Mouse (Mus musculus) heart, adult 2 months (tissue): ENCODE measurements around the gene Ptprm. TPM values are rescaled to one million over a fixed set of nuclear protein-coding genes. Genes with fewer than 3 reads are reported as not detected.

Experiments
- DNase-seq, 2 experiments: peaks; one replicate each; pipeline ENCODE4 v3.0.0; 2021
- H3K27ac ChIP-seq: fragments of 200-600 bp; 2 replicates; pipeline ENCODE4 v1.8.1; 2022
- H3K27me3 ChIP-seq: fragments of 200-500 bp; 2 replicates; pipeline ENCODE4 v1.6.1; 2012; ENCODE audit warnings: mild to moderate bottlenecking, low read length, inconsistent platforms, mixed read lengths; ENCODE audit not compliant: control insufficient read depth, insufficient read depth
- H3K36me3 ChIP-seq: fragments of 200-500 bp; 2 replicates; pipeline ENCODE4 v1.6.1; 2012; ENCODE audit warnings: low read length, inconsistent platforms; ENCODE audit not compliant: control insufficient read depth, insufficient read depth
- H3K4me1 ChIP-seq: fragments of 200-500 bp; 2 replicates; pipeline ENCODE4 v1.6.1; 2011; ENCODE audit warnings: low read length; ENCODE audit not compliant: control insufficient read depth, insufficient read depth
- H3K4me3 ChIP-seq: fragments of 200-600 bp; 2 replicates; pipeline ENCODE4 v1.8.1; 2022
- H3K79me2 ChIP-seq: fragments of 200-500 bp; replicated peaks from 2 replicates; pipeline ENCODE4 v1.6.1; 2012; ENCODE audit warnings: mild to moderate bottlenecking, inconsistent platforms, low read length, moderate library complexity, mixed read lengths; ENCODE audit not compliant: control insufficient read depth, insufficient read depth
- H3K9ac ChIP-seq: fragments of 200-500 bp; 2 replicates; pipeline ENCODE4 v1.6.1; 2012; ENCODE audit warnings: low read depth, mild to moderate bottlenecking, control low read depth, inconsistent platforms, low read length, mixed read lengths
- CTCF ChIP-seq: fragments of 200-600 bp; IDR thresholded peaks from 2 replicates; pipeline ENCODE4 v1.8.1; 2022; ENCODE audit warnings: antibody characterized with exemption, mild to moderate bottlenecking, moderate library complexity
- EP300 ChIP-seq: fragments of 200-500 bp; IDR thresholded peaks from 2 replicates; pipeline ENCODE4 v1.6.1; 2011; ENCODE audit warnings: low read depth, low read length, control low read depth; ENCODE audit not compliant: insufficient read depth
- POLR2A ChIP-seq: fragments of 200-500 bp; IDR thresholded peaks from 2 replicates; pipeline ENCODE4 v1.6.1; 2011; ENCODE audit warnings: mild to moderate bottlenecking, low read depth, low read length, control low read depth; ENCODE audit not compliant: insufficient read depth
- WGBS: fragments of 180-500 bp; shearing (Covaris S2); methylation state at CpG from one replicate; pipeline ENCODE4 v1.1.7; 2018; 5-methylcytosine and 5-hydroxymethylcytosine counted together
- intact Hi-C: fragments of 180-260 bp; cut with DNase I; formaldehyde crosslinking; loops from one replicate; pipeline ENCODE4 v1.15.1; 2025
- polyA plus RNA-seq: library from polyadenylated mRNA; depleted of rRNA; stranded (reverse); fragments of >200 nt; gene quantifications from 2 replicates; pipeline ENCODE4 v1.2.3, GENCODE M21; 2012
- total RNA-seq, 2 experiments: library from RNA; stranded (reverse); gene quantifications; 2 replicates each; pipeline ENCODE4 v1.2.3; 2021

Ptprm gene
- total and polyA plus RNA-seq, 3 experiments = 34.6 to 88.5 (median 78.9) TPM

DNA sequence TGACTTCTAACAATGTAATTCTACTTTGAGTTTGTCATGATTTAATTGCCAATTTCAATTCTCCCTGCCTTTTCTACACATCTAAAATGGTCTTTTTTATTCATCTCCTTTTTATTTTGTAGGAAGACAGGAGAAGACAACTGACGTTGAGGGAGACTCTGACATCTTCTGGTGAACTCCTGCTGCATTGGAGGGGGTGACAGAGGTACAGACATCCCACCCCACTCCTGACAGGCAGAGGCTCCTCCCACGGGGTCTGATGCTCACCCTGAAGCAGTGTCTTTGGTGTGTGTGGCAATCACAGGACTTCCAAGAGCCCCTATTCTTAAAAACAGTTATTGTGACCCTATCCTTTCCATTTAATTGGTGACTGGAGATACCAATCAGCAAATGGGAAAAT lies 589.8 kb downstream of the Ptprm start:
- Histone ChIP-seq H3K27ac (no peak overlapping the region), H3K36me3 (no peaks in the 10 kb centered on the region; the same call in 1 of the 2 replicates), H3K79me2 (no peaks in the 10 kb centered on the region), H3K27me3 (no peaks in the 10 kb centered on the region), H3K9ac (no peak overlapping the region), H3K4me1 (no peaks in the 10 kb centered on the region; the same call in 1 of the 2 replicates), H3K4me3 (no peak overlapping the region)
- intact Hi-C loops = no loop called here
- TF ChIP-seq POLR2A = no peak
- TF ChIP-seq EP300 = no peak
- no peak for TF ChIP-seq CTCF
- DNase-seq = no peak
- WGBS = 76% methylated on average over 2 of the region's 2 CpGs

DNA sequence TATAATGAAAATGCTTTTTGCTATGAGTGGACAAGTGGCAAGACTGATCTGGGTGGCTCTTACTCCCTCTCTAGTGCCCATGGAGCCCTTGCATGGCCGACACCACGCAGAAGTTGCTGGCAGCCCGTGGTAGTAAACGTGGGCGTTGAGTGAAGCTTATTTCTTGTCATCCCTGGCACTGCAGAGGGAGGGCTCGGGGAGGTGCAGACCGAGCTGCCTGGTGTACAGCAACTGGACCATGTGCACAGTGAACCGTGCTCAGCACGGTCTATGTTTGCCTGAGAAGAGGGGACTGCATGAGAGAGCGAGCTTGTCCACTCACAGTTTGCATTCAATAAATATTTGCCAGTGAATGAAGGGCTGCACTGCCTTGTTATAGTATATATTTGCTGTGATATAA lies 591.5 kb downstream of the Ptprm start:
- H3K4me1 ChIP-seq = no peaks in the 10 kb centered on the region
- 90% methylated on average over 10 of the region's 10 CpGs for WGBS
- H3K27ac ChIP-seq = no peak overlapping the region
- H3K9ac ChIP-seq = no peak overlapping the region
- no peaks in the 10 kb centered on the region for H3K79me2 ChIP-seq
- H3K4me3 ChIP-seq = no peak overlapping the region
- intact Hi-C loops = no loop called here
- TF ChIP-seq CTCF (no peak), EP300 (no peak), POLR2A (no peak)
- H3K27me3 ChIP-seq = no peaks in the 10 kb centered on the region
- DNase-seq = no peak
- H3K36me3 ChIP-seq = no peaks in the 10 kb centered on the region

DNA sequence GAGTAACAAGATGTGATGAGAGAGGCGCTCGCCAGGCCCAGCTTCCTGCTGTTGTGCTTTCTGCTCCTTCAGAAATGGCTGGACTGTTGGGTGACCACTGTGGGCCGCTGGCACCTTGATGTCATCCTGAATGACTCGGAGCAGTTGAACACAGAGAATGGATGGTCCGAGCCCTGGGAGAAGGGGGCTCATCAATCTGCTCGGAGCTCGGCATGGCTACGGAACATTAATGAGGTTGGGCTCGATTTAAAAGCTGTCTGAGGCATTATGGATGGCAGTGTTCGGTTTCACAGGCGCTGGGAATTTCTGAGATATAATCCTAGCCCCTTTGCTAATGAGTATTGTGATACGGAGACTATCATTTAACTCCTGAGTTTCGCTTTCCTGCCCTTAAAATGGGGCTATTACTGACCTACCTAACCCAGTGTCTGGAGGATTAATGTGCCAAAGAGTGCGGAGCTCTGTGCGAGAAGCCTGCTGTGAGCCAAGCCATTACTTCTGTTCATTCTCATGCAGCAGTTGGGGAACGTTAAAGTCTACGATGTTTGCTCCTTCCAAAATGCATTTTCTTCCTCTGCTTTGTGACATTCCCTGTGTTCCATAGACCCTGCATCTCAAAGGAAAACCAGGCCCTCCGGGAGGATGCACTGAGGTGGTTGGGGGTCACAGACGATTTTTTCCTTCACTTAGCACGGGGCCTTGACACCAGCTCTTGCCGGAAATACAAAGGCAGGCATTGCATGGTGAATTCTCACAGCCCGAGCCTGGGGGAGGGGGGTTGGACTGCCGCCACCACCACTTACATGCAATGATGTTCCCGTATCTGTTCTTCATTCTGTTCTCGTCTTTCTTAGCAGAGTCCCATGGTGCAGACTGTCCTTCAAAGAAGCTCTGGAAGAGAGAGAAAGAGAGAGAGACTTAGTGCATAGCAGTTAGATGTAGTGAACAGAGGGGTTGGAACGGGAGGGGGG lies 592.6 kb downstream of the Ptprm start:
- H3K27me3 ChIP-seq = no peaks in the 10 kb centered on the region
- no peak overlapping the region for H3K27ac ChIP-seq
- no peak overlapping the region for H3K4me3 ChIP-seq
- DNase-seq = no peak
- no peak for TF ChIP-seq CTCF
- TF ChIP-seq POLR2A = no peak
- TF ChIP-seq EP300 = no peak
- H3K9ac ChIP-seq = no peak overlapping the region
- no peaks in the 10 kb centered on the region for H3K36me3 ChIP-seq
- intact Hi-C loops = no loop called here
- no peaks in the 10 kb centered on the region for H3K4me1 ChIP-seq
- H3K79me2 ChIP-seq = no peaks in the 10 kb centered on the region
- WGBS = 88% methylated on average over 26 of the region's 26 CpGs

DNA sequence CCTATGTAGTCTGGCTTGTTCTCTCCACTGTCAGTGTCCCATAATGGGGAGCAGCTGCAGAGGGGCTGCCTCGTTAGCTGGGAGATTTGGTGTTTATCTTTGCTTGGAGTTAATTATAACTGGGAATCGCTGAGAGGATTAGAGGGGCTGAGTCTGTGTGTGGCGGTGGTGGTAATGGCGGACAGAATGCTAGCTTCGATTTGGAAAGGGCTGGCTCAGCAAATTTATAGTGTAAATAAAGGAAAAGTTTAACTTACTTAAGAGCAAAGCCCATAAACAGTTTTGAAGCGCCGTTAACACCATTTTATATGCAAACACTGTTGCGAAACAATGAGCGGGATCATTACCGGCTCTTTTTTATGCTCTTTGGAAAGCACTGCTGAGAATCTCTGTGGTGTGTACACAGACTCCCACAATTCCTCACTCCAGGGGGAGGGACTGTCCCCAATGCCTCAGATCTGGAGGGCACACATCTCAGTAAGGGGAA lies 597.2 kb downstream of the Ptprm start:
- no peaks in the 10 kb centered on the region for H3K27me3 ChIP-seq
- no peak overlapping the region for H3K4me3 ChIP-seq
- no peaks in the 10 kb centered on the region for H3K79me2 ChIP-seq
- no peaks in the 10 kb centered on the region for H3K36me3 ChIP-seq
- no peak overlapping the region for H3K27ac ChIP-seq
- no peak overlapping the region for H3K9ac ChIP-seq
- intact Hi-C loops = loop anchor here (10.0 kb wide), 3 partner anchors 418 to 718 kb away; partner anchors contain the start of gene Ptprm
- DNase-seq = no peak
- no peaks in the 10 kb centered on the region for H3K4me1 ChIP-seq
- WGBS = 72% methylated on average over 10 of the region's 10 CpGs
- TF ChIP-seq CTCF (no peak), POLR2A (no peak), EP300 (no peak)

DNA sequence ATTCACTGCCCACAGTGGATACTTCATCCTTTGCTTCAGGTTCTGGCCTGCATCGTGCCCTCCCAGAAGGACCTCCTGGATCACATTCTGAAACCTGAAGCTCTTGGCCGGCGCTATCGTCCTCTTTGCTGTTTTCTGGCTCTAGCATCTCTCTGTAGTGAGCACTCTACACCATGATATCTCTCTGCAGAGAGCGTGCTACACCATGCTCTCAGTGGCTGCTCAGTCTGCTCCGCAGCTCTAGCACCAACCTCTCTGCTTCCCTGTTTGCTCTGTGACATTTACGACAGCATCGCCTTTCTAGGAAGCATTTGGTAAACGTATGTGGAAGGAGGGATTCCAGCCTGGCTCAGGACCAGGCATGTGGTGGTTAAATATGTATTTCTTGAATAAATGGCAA lies 597.8 kb downstream of the Ptprm start:
- no peak for TF ChIP-seq CTCF
- TF ChIP-seq EP300 = no peak
- TF ChIP-seq POLR2A = no peak
- 84% methylated on average over 9 of the region's 9 CpGs for WGBS
- H3K27ac ChIP-seq = no peak overlapping the region
- H3K79me2 ChIP-seq = no peaks in the 10 kb centered on the region
- DNase-seq = no peak
- no peaks in the 10 kb centered on the region; the same call in 1 of the 2 replicates for H3K4me1 ChIP-seq
- no peak overlapping the region for H3K4me3 ChIP-seq
- H3K36me3 ChIP-seq = no peaks in the 10 kb centered on the region
- no peak overlapping the region for H3K9ac ChIP-seq
- intact Hi-C loops = loop anchor here (10.0 kb wide), 3 partner anchors 418 to 718 kb away; partner anchors contain the start of gene Ptprm
- H3K27me3 ChIP-seq = no peaks in the 10 kb centered on the region

DNA sequence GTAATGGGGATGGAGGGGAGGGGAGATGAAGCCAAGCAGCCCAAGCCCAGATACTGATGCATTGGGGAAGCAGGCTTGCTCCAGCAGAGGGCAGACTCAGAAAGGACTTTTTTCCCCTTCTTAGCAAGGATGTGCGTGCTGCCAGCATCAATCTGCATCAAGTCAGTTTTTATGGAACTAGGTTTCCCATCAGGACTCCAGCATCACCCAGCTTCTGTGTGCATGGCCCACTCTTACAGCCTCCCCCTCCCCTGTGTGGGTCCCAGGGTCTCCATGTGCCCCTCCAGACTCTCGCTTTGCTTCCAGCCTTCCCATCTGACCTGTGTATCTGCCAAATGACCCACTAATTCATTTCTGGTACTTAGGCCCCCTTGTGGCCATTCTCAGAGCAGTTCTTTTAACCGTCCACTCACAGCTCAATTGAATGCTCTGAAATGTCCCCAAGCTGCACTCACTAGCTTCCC lies 599.0 kb downstream of the Ptprm start:
- H3K79me2 ChIP-seq = no peaks in the 10 kb centered on the region
- 56% methylated on average over 3 of the region's 3 CpGs for WGBS
- TF ChIP-seq EP300 = no peak
- TF ChIP-seq POLR2A = no peak
- peak; percentile 68 for TF ChIP-seq CTCF
- H3K4me3 ChIP-seq = no peak overlapping the region
- H3K27me3 ChIP-seq = no peaks in the 10 kb centered on the region
- peak in 1 of 2 experiments; percentile 21 for DNase-seq
- no peaks in the 10 kb centered on the region; the same call in 1 of the 2 replicates for H3K36me3 ChIP-seq
- no peak overlapping the region for H3K9ac ChIP-seq
- intact Hi-C loops = loop anchor here (10.0 kb wide), 3 partner anchors 420 to 720 kb away; partner anchors contain the start of gene Ptprm
- no peak overlapping the region for H3K27ac ChIP-seq
- peaks cover 3% of the 10 kb centered on the region; the same call in 1 of the 2 replicates for H3K4me1 ChIP-seq
